Mouse (Mus musculus): ENCODE measurements around the gene Wfdc21. TPM values are rescaled to one million over a fixed set of nuclear protein-coding genes. Genes with fewer than 3 reads are reported as not detected.

Gene Wfdc21
- polyA plus RNA-seq, 1 experiment = not detected

GRCm38 (mm10) chr11:83731116-83731515 lies 15.6 kb upstream of the Wfdc21 start:
- Histone ChIP-seq H3K4me3 (ENCODE audit: insufficient read depth, low read depth, low read length) (no peak overlapping the region), H3K4me1 (ENCODE audit: control insufficient read depth, insufficient read depth, low read length) (no peaks in the 10 kb centered on the region), H3K27ac (ENCODE audit: insufficient read depth, low read depth, low read length) (no peak overlapping the region)
- 89% methylated on average over 1 of the region's 1 CpGs for WGBS
- TF ChIP-seq POLR2A (IDR thresholded peaks at IDR 0.05; ENCODE audit: insufficient read depth, low read depth, low read length) (no peak), CTCF (IDR thresholded peaks at IDR 0.05; ENCODE audit: insufficient read depth, low read depth, low read length) (no peak)

- no peaks in the 10 kb centered on the region for H3K4me1 ChIP-seq (ENCODE audit: control insufficient read depth, insufficient read depth, low read length)
- TF ChIP-seq POLR2A (IDR thresholded peaks at IDR 0.05; ENCODE audit: insufficient read depth, low read depth, low read length) (no peak), CTCF (IDR thresholded peaks at IDR 0.05; ENCODE audit: insufficient read depth, low read depth, low read length) (no peak)
- 83% methylated on average over 5 of the region's 5 CpGs for WGBS
- no peak overlapping the region for H3K4me3 ChIP-seq (ENCODE audit: insufficient read depth, low read depth, low read length)
- H3K27ac ChIP-seq (ENCODE audit: insufficient read depth, low read depth, low read length) = no peak overlapping the region
Measured at GRCm38 (mm10) chr11:83733071-83733640, 13.6 kb upstream of the Wfdc21 start.

GRCm38 (mm10) chr11:83734215-83734614 lies 12.5 kb upstream of the Wfdc21 start:
- 95% methylated on average over 1 of the region's 1 CpGs for whole genome bisulfite sequencing
- Histone ChIP-seq H3K27ac (ENCODE audit: insufficient read depth, low read depth, low read length) (no peak overlapping the region), H3K4me3 (ENCODE audit: insufficient read depth, low read depth, low read length) (no peak overlapping the region), H3K4me1 (ENCODE audit: control insufficient read depth, insufficient read depth, low read length) (no peaks in the 10 kb centered on the region)
- TF ChIP-seq POLR2A (IDR thresholded peaks at IDR 0.05; ENCODE audit: insufficient read depth, low read depth, low read length) = no peak
- no peak for TF ChIP-seq CTCF (IDR thresholded peaks at IDR 0.05; ENCODE audit: insufficient read depth, low read depth, low read length)

- H3K4me3 ChIP-seq (ENCODE audit: insufficient read depth, low read depth, low read length) = no peak overlapping the region
- no peaks in the 10 kb centered on the region for H3K4me1 ChIP-seq (ENCODE audit: control insufficient read depth, insufficient read depth, low read length)
- 73% methylated on average over 2 of the region's 2 CpGs for WGBS
- TF ChIP-seq POLR2A (IDR thresholded peaks at IDR 0.05; ENCODE audit: insufficient read depth, low read depth, low read length) (no peak), CTCF (IDR thresholded peaks at IDR 0.05; ENCODE audit: insufficient read depth, low read depth, low read length) (no peak)
- no peak overlapping the region for H3K27ac ChIP-seq (ENCODE audit: insufficient read depth, low read depth, low read length)
Measured at GRCm38 (mm10) chr11:83735881-83736280, 10.9 kb upstream of the Wfdc21 start.

- Histone ChIP-seq H3K4me1 (ENCODE audit: control insufficient read depth, insufficient read depth, low read length) (no peaks in the 10 kb centered on the region), H3K27ac (ENCODE audit: insufficient read depth, low read depth, low read length) (no peak overlapping the region), H3K4me3 (ENCODE audit: insufficient read depth, low read depth, low read length) (no peak overlapping the region)
- no peak for TF ChIP-seq CTCF (IDR thresholded peaks at IDR 0.05; ENCODE audit: insufficient read depth, low read depth, low read length)
- no peak for TF ChIP-seq POLR2A (IDR thresholded peaks at IDR 0.05; ENCODE audit: insufficient read depth, low read depth, low read length)
- 66% methylated on average over 3 of the region's 3 CpGs for WGBS
Measured at GRCm38 (mm10) chr11:83737109-83737558, 9.6 kb upstream of the Wfdc21 start.

GRCm38 (mm10) chr11:83739241-83739640 lies 7.5 kb upstream of the Wfdc21 start:
- 17% methylated on average over 5 of the region's 5 CpGs for WGBS
- no peak overlapping the region for H3K27ac ChIP-seq (ENCODE audit: insufficient read depth, low read depth, low read length)
- H3K4me1 ChIP-seq (ENCODE audit: control insufficient read depth, insufficient read depth, low read length) = no peaks in the 10 kb centered on the region
- H3K4me3 ChIP-seq (ENCODE audit: insufficient read depth, low read depth, low read length) = no peak overlapping the region
- TF ChIP-seq POLR2A (IDR thresholded peaks at IDR 0.05; ENCODE audit: insufficient read depth, low read depth, low read length) (no peak), CTCF (IDR thresholded peaks at IDR 0.05; ENCODE audit: insufficient read depth, low read depth, low read length) (no peak)

GRCm38 (mm10) chr11:83740443-83740991 lies 6.2 kb upstream of the Wfdc21 start:
- H3K4me1 ChIP-seq (ENCODE audit: control insufficient read depth, insufficient read depth, low read length) = no peaks in the 10 kb centered on the region
- 85% methylated on average over 4 of the region's 4 CpGs for WGBS
- TF ChIP-seq CTCF (IDR thresholded peaks at IDR 0.05; ENCODE audit: insufficient read depth, low read depth, low read length) = no peak
- TF ChIP-seq POLR2A (IDR thresholded peaks at IDR 0.05; ENCODE audit: insufficient read depth, low read depth, low read length) = no peak

GRCm38 (mm10) chr11:83741841-83742240 lies 4.9 kb upstream of the Wfdc21 start:
- TF ChIP-seq POLR2A (IDR thresholded peaks at IDR 0.05; ENCODE audit: insufficient read depth, low read depth, low read length) (no peak), CTCF (IDR thresholded peaks at IDR 0.05; ENCODE audit: insufficient read depth, low read depth, low read length) (no peak)
- 80% methylated on average over 5 of the region's 5 CpGs for WGBS
- Histone ChIP-seq H3K27ac (ENCODE audit: insufficient read depth, low read depth, low read length) (no peak overlapping the region), H3K4me3 (ENCODE audit: insufficient read depth, low read depth, low read length) (no peak overlapping the region), H3K4me1 (ENCODE audit: control insufficient read depth, insufficient read depth, low read length) (no peaks in the 10 kb centered on the region)

More at GRCm38 (mm10) chr11:83740443-83740991, 6.2 kb upstream of the Wfdc21 start:
- Histone ChIP-seq H3K27ac (ENCODE audit: insufficient read depth, low read depth, low read length) (no peak overlapping the region), H3K4me3 (ENCODE audit: insufficient read depth, low read depth, low read length) (no peak overlapping the region)

- Histone ChIP-seq H3K27ac (ENCODE audit: insufficient read depth, low read depth, low read length) (no peak overlapping the region), H3K4me3 (ENCODE audit: insufficient read depth, low read depth, low read length) (no peak overlapping the region), H3K4me1 (ENCODE audit: control insufficient read depth, insufficient read depth, low read length) (no peaks in the 10 kb centered on the region)
- TF ChIP-seq CTCF (IDR thresholded peaks at IDR 0.05; ENCODE audit: insufficient read depth, low read depth, low read length) = no peak
- whole genome bisulfite sequencing = 70% methylated on average over 9 of the region's 9 CpGs
Measured at GRCm38 (mm10) chr11:83742731-83743355, 3.9 kb upstream of the Wfdc21 start.

Measured in olfactory bulb, adult 2 months (tissue).